Mouse (Mus musculus) testis, adult 2 months (tissue): ENCODE measurements at regions not wholly inside any gene's neighbourhood (a gene's known extent, or its start where the extent isn't known, plus 50 kb on each side); places are given as distances from the start of the nearest gene placed in this dataset.

Source experiments
- CTCF ChIP-seq: fragments of 200-500 bp; IDR thresholded peaks from 2 replicates; pipeline ENCODE4 v1.5.1; 2012; ENCODE audit warnings: low read depth, mild to moderate bottlenecking, inconsistent platforms, low read length, moderate library complexity; ENCODE audit not compliant: control insufficient read depth, insufficient read depth, insufficient replicate concordance
- POLR2A ChIP-seq: fragments of 200-500 bp; IDR thresholded peaks from 2 replicates; pipeline ENCODE4 v1.6.1; 2012; ENCODE audit warnings: low read depth, mild to moderate bottlenecking, inconsistent platforms, low read length, moderate library complexity; ENCODE audit not compliant: control insufficient read depth

DNA sequence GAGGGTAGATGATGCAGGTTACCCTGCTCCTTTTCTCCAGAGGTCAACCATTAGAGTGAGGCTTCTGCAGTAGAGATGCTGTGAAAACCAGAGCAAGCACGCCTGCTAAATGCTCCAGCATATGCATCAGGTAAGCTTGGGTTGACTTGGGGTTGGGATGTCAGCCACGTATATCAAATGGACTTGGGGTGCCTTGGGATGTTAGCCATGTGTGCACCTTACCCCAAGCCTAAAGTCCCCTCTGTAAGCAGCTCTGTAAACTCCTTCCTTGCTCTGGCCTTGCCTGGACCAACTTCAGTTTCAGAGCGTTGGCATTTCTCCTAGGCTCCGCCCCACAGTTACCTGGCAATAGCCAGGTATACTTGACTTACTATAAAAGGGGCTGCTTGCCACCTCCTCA lies 155.3 kb upstream of the Tmtc1 start:
- no peak for TF ChIP-seq CTCF
- TF ChIP-seq POLR2A: no peak
